Mouse (Mus musculus) liver, embryonic 13.5 days (tissue): ENCODE measurements around the gene Saal1. TPM values are rescaled to one million over a fixed set of nuclear protein-coding genes. Genes with fewer than 3 reads are reported as not detected.
"Not testable (repeated sequence)": the region's sequence is repeated elsewhere in the genome, so short reads cannot be mapped to it uniquely, and the experiment has no call there.

Source experiments
- ATAC-seq: fragments of 200-750 bp; cut with Nextera tagmentation; 2 replicates; pipeline ENCODE4 v1.8.0; 2017; ENCODE audit warnings: low read depth, mild to moderate bottlenecking, moderate number of reproducible peaks, moderate library complexity
- DNase-seq: peaks from one replicate; pipeline ENCODE4 v3.0.0; 2022
- H3K27ac ChIP-seq: fragments of 300-500 bp; sonication (generic); 2 replicates; pipeline ENCODE4 v1.5.1; 2015; ENCODE audit warnings: moderate library complexity, mild to moderate bottlenecking, inconsistent platforms
- H3K27me3 ChIP-seq: fragments of 300-500 bp; sonication (generic); 2 replicates; pipeline ENCODE4 v1.6.1; 2015; ENCODE audit warnings: mild to moderate bottlenecking, inconsistent platforms
- H3K36me3 ChIP-seq: fragments of 300-500 bp; sonication (generic); 2 replicates; pipeline ENCODE4 v1.6.1; 2015; ENCODE audit warnings: mild to moderate bottlenecking, inconsistent platforms
- H3K4me1 ChIP-seq: fragments of 300-500 bp; sonication (generic); replicated peaks from 2 replicates; pipeline ENCODE4 v1.6.1; 2015; ENCODE audit warnings: inconsistent platforms
- H3K4me2 ChIP-seq: fragments of 300-500 bp; sonication (generic); 2 replicates; pipeline ENCODE4 v1.6.1; 2015; ENCODE audit warnings: inconsistent platforms, mild to moderate bottlenecking, moderate library complexity
- H3K4me3 ChIP-seq: fragments of 300-500 bp; sonication (generic); replicated peaks from 2 replicates; pipeline ENCODE4 v1.5.1; 2015; ENCODE audit warnings: mild to moderate bottlenecking, inconsistent platforms
- H3K9ac ChIP-seq: fragments of 300-500 bp; sonication (generic); 2 replicates; pipeline ENCODE4 v1.6.1; 2015; ENCODE audit warnings: mild to moderate bottlenecking, inconsistent platforms
- H3K9me3 ChIP-seq: fragments of 300-500 bp; sonication (generic); replicated peaks from 2 replicates; pipeline ENCODE4 v1.6.1; 2016; ENCODE audit warnings: inconsistent platforms
- WGBS: fragments of 180-500 bp; shearing (Covaris S2); methylation state at CpG from one replicate; pipeline ENCODE4 v1.1.7; 2015; ENCODE audit not compliant: insufficient replicate concordance; 5-methylcytosine and 5-hydroxymethylcytosine counted together
- polyA plus RNA-seq: library from polyadenylated mRNA; unstranded; fragments of >200 nt; fragmentation: Nextera tagmentation; extraction: Ambion mirVana; gene quantifications from 2 replicates; pipeline ENCODE4 v1.2.1, GENCODE M21; 2015

Saal1 gene
- polyA plus RNA-seq, 1 experiment from 2014 or later, result 17.2 TPM

DNA sequence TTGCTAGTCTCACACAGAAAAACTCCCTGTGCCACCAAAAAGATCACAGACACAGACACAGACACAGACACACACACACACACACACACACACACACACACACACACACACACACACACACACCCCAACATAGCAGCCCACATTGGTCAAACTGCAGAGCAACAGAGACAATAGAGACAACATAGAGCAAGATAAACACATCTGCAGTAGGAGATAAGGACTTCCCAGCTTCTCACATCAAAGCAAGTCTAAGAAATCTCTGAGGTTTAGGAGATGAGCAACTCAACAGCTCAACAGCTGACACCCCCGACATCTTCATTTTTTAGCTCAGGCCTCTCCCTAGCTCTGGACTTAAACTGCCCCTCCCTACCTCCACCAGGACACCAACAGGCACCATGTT, 13.7 kb downstream of the Saal1 start:
- no peak for DNase-seq
- H3K27me3 ChIP-seq, result no peaks in the 10 kb centered on the region

DNA sequence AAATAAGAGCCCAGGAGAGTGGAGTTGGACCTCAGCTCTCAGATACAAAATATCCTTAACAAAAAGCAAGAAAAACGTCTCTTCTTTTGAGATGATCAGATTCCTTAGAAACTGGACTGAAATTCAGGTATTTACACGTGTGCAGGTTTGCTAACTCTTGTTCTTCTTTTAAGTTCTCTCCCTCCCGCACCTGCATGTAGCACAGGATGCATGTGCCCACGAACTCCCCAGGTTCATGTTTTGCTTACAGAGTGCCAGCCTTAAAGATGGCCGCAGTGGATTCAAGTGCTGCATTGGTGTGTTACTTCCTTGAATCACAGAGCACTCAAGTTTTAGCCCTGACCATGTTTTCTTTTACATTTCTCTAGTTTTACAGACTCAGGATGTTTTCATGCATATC, 23.7 kb downstream of the Saal1 start:
- Histone ChIP-seq H3K36me3 (peaks cover 36% of the 10 kb centered on the region), H3K9ac (no peak overlapping the region), H3K9me3 (no peaks in the 10 kb centered on the region), H3K4me3 (no peak overlapping the region), H3K27ac (no peak overlapping the region), H3K27me3 (no peaks in the 10 kb centered on the region), H3K4me1 (no peaks in the 10 kb centered on the region), H3K4me2 (no peak overlapping the region)
- ATAC-seq (no peak), DNase-seq (no peak)
- 70% methylated on average over 5 of the region's 5 CpGs for WGBS

More for the DNA sequence above, 13.7 kb downstream of the Saal1 start:
- Histone ChIP-seq H3K36me3 (peaks cover 76% of the 10 kb centered on the region), H3K27ac (no peak overlapping the region), H3K4me3 (no peak overlapping the region), H3K9ac (no peak overlapping the region), H3K9me3 (no peaks in the 10 kb centered on the region), H3K4me1 (peaks cover 11% of the 10 kb centered on the region), H3K4me2 (no peak overlapping the region)
- ATAC-seq, result peak; percentile 76
- WGBS, result 6% methylated on average over 1 of the region's 1 CpGs

DNA sequence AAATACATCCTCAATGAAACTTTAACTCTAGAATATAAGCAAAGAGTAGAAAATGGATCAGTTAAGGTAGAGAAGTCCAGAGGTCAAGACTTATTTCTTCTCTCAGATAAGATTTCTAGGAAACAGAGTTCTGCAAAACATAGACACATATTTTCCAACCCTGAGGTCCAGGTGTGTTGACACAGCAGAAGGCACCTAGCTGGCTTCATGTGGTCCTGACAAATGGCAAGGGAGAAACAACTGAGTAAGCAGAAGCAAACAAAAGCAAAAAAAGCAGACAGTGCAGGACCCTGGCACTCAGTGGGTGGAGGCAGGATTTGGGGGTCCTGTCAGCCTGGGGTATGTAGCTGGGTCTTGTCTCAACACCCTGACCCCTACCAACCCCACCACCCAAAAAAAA, 29.7 kb downstream of the Saal1 start:
- Histone ChIP-seq H3K4me2 (no peak overlapping the region), H3K4me3 (no peak overlapping the region), H3K27me3 (no peaks in the 10 kb centered on the region), H3K27ac (no peak overlapping the region), H3K9ac (no peak overlapping the region), H3K36me3 (no peaks in the 10 kb centered on the region), H3K4me1 (peaks cover 4% of the 10 kb centered on the region; the same call in 1 of the 2 replicates), H3K9me3 (no peaks in the 10 kb centered on the region)
- no peak for ATAC-seq
- DNase-seq, result no peak

GRCm38 (mm10) chr7:46679044-46679443, 31.4 kb downstream of the Saal1 start:
- 67% methylated on average over 7 of the region's 7 CpGs for WGBS
- DNase-seq, result not testable (repeated sequence)

DNA sequence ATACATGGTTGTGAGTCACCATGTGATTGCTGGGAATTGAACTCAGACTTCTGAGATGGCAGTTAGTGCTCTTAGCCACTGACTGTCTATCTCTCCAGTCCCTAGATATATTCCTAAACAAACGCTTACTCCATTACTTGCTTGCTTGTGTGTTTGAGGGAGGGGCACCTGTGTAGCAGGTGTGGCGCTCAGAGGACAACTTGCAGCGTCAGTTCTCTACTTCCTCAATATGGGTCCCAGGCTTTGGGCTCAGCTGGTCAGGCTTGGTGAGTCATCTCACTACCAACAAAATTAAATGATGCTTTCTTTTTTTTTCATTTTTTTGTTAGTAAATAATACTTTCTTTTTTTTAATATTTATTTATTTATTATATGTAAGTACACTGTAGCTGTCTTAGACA, 32.1 kb downstream of the Saal1 start:
- no peaks in the 10 kb centered on the region for H3K36me3 ChIP-seq
- no peak overlapping the region for H3K4me2 ChIP-seq
- WGBS, result 45% methylated on average over 3 of the region's 3 CpGs
- H3K27ac ChIP-seq, result no peak overlapping the region
- 0 out of 2 replicates have a peak, but pooled peaks cover 2% of the 10 kb centered on the region for H3K27me3 ChIP-seq
- H3K4me3 ChIP-seq, result no peak overlapping the region
- ATAC-seq (no peak), DNase-seq (no peak)
- H3K9ac ChIP-seq, result no peak overlapping the region
- no peaks in the 10 kb centered on the region for H3K9me3 ChIP-seq
- H3K4me1 ChIP-seq, result peaks cover 4% of the 10 kb centered on the region; the same call in 1 of the 2 replicates

More at GRCm38 (mm10) chr7:46679044-46679443, 31.4 kb downstream of the Saal1 start:
- not testable (repeated sequence) for H3K4me2 ChIP-seq, H3K4me1 ChIP-seq, H3K36me3 ChIP-seq, H3K27ac ChIP-seq, H3K9ac ChIP-seq, H3K4me3 ChIP-seq, H3K9me3 ChIP-seq, H3K27me3 ChIP-seq, ATAC-seq

DNA sequence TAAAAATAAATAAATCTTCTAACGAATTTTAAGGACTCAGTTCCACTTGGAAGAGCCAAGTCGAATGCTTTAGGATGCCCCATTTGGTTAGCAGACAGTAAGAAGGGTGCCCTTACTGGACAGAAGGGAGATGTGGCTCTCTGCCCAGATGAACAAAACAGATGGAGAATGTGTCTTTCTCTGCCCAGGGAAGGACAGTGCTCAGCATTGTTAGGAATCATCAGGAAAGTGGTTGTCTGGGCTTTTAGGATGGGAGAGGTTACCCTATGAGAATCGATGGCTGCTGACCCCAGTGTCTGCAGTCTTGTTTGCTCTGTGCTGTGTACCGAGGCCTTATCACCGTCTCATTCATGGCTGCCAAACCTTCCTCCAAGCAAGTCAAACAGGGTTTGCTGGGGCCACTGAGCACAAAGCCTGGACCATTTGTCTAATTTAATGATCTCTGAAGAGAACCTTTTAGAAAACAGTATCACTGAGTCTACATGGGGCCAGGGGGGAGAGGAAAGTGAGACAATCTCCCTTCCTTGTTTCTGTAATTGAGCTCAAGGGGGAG, 33.6 kb downstream of the Saal1 start:
- 38% methylated on average over 5 of the region's 5 CpGs for WGBS
- H3K9me3 ChIP-seq, result no peaks in the 10 kb centered on the region
- no peak overlapping the region for H3K27ac ChIP-seq
- ATAC-seq, result no peak
- no peak for DNase-seq
- H3K36me3 ChIP-seq, result no peaks in the 10 kb centered on the region
- H3K4me1 ChIP-seq, result peaks cover 4% of the 10 kb centered on the region; the same call in 1 of the 2 replicates
- H3K4me2 ChIP-seq, result no peak overlapping the region
- H3K9ac ChIP-seq, result no peak overlapping the region
- 0 out of 2 replicates have a peak, but pooled peaks cover 3% of the 10 kb centered on the region for H3K27me3 ChIP-seq
- no peak overlapping the region for H3K4me3 ChIP-seq

DNA sequence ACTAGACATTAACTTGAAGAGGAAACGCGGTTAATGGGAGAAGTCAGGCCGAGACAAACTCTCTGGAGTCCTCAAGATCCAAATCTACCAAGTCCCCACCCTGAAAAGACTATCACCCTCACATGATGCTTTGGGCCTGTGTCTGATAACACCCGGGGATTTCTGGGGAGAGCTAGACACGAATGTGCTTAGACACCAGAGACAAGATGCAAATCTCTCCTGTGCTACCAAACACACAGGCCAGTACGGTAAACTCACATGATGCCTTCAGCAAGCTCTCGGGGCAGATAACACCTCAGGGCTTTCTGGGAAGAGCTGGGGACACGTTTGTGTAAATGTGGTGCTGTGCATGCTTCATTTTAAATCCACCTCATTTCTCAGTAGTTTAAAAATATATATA, 34.6 kb downstream of the Saal1 start:
- Histone ChIP-seq H3K9me3 (no peaks in the 10 kb centered on the region), H3K4me2 (no peak overlapping the region), H3K4me3 (no peak overlapping the region), H3K27me3 (peaks cover 5% of the 10 kb centered on the region; the same call in 1 of the 2 replicates), H3K27ac (no peak overlapping the region), H3K4me1 (peaks cover 4% of the 10 kb centered on the region; the same call in 1 of the 2 replicates), H3K9ac (no peak overlapping the region), H3K36me3 (no peaks in the 10 kb centered on the region)
- no peak for ATAC-seq
- WGBS, result 35% methylated on average over 8 of the region's 8 CpGs
- DNase-seq, result no peak

DNA sequence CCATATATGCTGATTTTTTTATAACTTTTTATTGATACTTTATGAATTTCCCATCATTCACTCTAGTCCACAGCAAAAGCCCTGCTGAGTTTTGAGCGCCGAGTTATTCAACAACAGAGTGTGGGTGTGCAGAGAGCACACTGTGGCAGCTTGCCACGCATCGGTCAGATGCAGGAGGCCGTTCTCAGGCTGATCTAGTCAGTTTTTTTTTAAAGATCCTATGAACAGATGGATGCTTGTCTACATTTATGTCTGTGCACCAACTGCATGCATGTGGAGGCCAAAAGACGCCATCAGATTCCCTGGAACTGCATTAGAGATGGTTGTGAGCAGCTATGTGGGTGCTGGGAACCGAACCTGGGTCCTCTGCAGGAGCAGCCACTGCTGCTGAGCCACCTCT, 35.4 kb downstream of the Saal1 start:
- no peaks in the 10 kb centered on the region for H3K36me3 ChIP-seq
- H3K9ac ChIP-seq, result no peak overlapping the region
- H3K27me3 ChIP-seq, result peaks cover 5% of the 10 kb centered on the region; the same call in 1 of the 2 replicates
- ATAC-seq (no peak), DNase-seq (no peak)
- H3K4me2 ChIP-seq, result no peak overlapping the region
- WGBS, result 77% methylated on average over 7 of the region's 7 CpGs
- H3K27ac ChIP-seq, result no peak overlapping the region
- no peak overlapping the region for H3K4me3 ChIP-seq
- no peaks in the 10 kb centered on the region for H3K9me3 ChIP-seq
- peaks cover 4% of the 10 kb centered on the region; the same call in 1 of the 2 replicates for H3K4me1 ChIP-seq

- Histone ChIP-seq H3K36me3 (no peaks in the 10 kb centered on the region), H3K4me1 (peaks cover under 1% of the 10 kb centered on the region; the same call in 1 of the 2 replicates), H3K9me3 (no peaks in the 10 kb centered on the region), H3K27ac (no peak within 1 kb of the TSS), H3K9ac (no peak within 1 kb of the TSS), H3K27me3 (peaks cover 25% of the 10 kb centered on the region), H3K4me2 (no peak within 1 kb of the TSS), H3K4me3 (no peak within 1 kb of the TSS)
- ATAC-seq, result no peak
- no peak for DNase-seq
- WGBS, result 37% methylated on average over 10 of the region's 10 CpGs
Measured at GRCm38 (mm10) chr7:46672160-46672672, 38.3 kb downstream of the Saal1 start, which contains the start of gene Tph1. Gene Tph1 (minus strand): TSS chr7:46672537.

GRCm38 (mm10) chr7:46667256-46667655, 43.2 kb downstream of the Saal1 start:
- ATAC-seq (no peak), DNase-seq (no peak)
- Histone ChIP-seq H3K9ac (no peak overlapping the region), H3K27ac (no peak overlapping the region), H3K36me3 (no peaks in the 10 kb centered on the region), H3K9me3 (no peaks in the 10 kb centered on the region), H3K4me2 (0 out of 2 replicates have a peak overlapping the region, but pooled peaks have one; percentile 0), H3K27me3 (peaks cover 42% of the 10 kb centered on the region), H3K4me3 (no peak overlapping the region), H3K4me1 (no peaks in the 10 kb centered on the region)
- WGBS, result 3% methylated on average over 21 of the region's 21 CpGs

DNA sequence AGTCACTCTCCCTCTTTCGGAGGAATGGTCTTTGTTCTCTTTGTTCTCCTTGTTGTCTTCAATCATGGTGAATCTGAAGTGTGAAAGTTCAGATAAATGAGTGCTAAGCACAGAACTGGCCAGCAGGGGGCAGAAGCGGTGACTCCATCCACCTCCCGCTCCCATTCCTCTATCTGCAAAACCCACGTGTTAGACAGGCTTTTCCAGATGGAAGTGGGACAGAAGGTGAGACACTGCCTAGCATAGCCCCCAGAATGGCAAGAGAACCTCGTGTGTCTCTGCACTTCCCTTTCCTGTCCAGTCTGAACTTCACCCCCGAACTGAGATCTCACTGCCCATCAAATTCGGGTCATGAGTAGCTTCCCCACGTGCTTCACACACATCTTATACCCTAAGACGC, 45.2 kb downstream of the Saal1 start:
- peak; percentile 2 for DNase-seq
- H3K36me3 ChIP-seq, result no peaks in the 10 kb centered on the region
- no peak overlapping the region for H3K4me3 ChIP-seq
- WGBS, result 18% methylated on average over 9 of the region's 9 CpGs
- H3K9me3 ChIP-seq, result no peaks in the 10 kb centered on the region
- no peak for ATAC-seq
- H3K27ac ChIP-seq, result no peak overlapping the region
- peaks cover 39% of the 10 kb centered on the region for H3K27me3 ChIP-seq
- H3K9ac ChIP-seq, result no peak overlapping the region
- no peak overlapping the region for H3K4me2 ChIP-seq
- no peaks in the 10 kb centered on the region for H3K4me1 ChIP-seq

DNA sequence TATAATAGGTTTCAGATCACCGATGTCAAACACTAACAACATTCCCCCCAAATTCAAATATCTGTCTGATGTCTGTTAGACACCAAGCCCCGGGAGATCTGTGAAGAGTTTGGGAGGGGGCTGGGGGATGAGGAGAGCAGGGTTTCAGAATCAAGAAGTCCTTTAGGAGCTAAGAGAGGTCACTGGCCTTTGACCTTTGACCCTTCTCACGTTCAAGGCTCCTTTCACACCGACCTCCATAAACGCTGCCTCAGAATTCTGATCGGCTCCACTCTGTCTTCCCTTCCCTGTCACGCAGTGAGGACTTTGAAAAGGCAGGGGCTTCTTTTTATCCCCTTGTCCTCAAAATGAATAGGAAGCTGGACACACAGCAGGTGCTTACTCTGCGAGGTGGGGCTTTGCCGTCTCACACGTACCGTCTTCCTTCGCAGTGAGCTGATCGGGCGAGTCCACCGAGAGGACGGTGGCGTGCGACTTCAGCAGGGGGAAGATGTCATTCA, 48.8 kb downstream of the Saal1 start:
- H3K9me3 ChIP-seq, result no peaks in the 10 kb centered on the region
- peaks cover 15% of the 10 kb centered on the region for H3K27me3 ChIP-seq
- H3K27ac ChIP-seq, result no peak overlapping the region
- H3K4me2 ChIP-seq, result no peak overlapping the region
- no peak for DNase-seq
- no peaks in the 10 kb centered on the region for H3K4me1 ChIP-seq
- 60% methylated on average over 18 of the region's 18 CpGs for WGBS
- ATAC-seq, result no peak
- H3K36me3 ChIP-seq, result no peaks in the 10 kb centered on the region
- H3K4me3 ChIP-seq, result no peak overlapping the region
- H3K9ac ChIP-seq, result no peak overlapping the region
